Mouse (Mus musculus): ENCODE measurements at regions not wholly inside any gene's neighbourhood (a gene's known extent, or its start where the extent isn't known, plus 50 kb on each side); places are given as distances from the start of the nearest gene placed in this dataset.

- TF ChIP-seq CTCF (IDR thresholded peaks at IDR 0.05) = no peak
- TF ChIP-seq EP300 (IDR thresholded peaks at IDR 0.05; ENCODE audit: insufficient read depth, low read depth, low read length) = no peak
- TF ChIP-seq POLR2A (IDR thresholded peaks at IDR 0.05; ENCODE audit: insufficient read depth, low read depth, low read length) = no peak
Observed at GRCm38 (mm10) chr9:104399927-104400326, 62.4 kb upstream of the Acpp start.

Data from heart, adult 2 months (tissue).